Mouse (Mus musculus) limb, embryonic 14.5 days (tissue): ENCODE data around the gene Brix1. TPM values are rescaled to one million over a fixed set of nuclear protein-coding genes. Genes with fewer than 3 reads are reported as not detected.

Source experiments
- ATAC-seq: fragments of 200-750 bp; cut with Nextera tagmentation; 2 replicates; pipeline ENCODE4 v1.8.0; 2017; ENCODE audit warnings: low read depth, moderate number of reproducible peaks, moderate TSS enrichment; ENCODE audit not compliant: low FRiP score
- DNase-seq: peaks from one replicate; pipeline ENCODE4 v3.0.0-alpha.2; 2015; ENCODE audit warnings: low spot score
- H3K27ac ChIP-seq: fragments of 300-500 bp; sonication (generic); replicated peaks from 2 replicates; pipeline ENCODE4 v1.5.1; 2014; ENCODE audit warnings: low read depth, mild to moderate bottlenecking, low read length, moderate library complexity, mixed read lengths
- H3K27me3 ChIP-seq: fragments of 300-500 bp; sonication (generic); 2 replicates; pipeline ENCODE4 v1.6.1; 2014; ENCODE audit warnings: low read length, mixed read lengths; ENCODE audit not compliant: control insufficient read depth, insufficient read depth
- H3K36me3 ChIP-seq: fragments of 300-500 bp; sonication (generic); 2 replicates; pipeline ENCODE4 v1.6.1; 2014; ENCODE audit warnings: mild to moderate bottlenecking, low read length, moderate library complexity, mixed read lengths; ENCODE audit not compliant: control insufficient read depth, insufficient read depth
- H3K4me1 ChIP-seq: fragments of 300-500 bp; sonication (generic); 2 replicates; pipeline ENCODE4 v1.6.1; 2014; ENCODE audit warnings: antibody characterized with exemption, low read length, mixed read lengths; ENCODE audit not compliant: control insufficient read depth, insufficient read depth
- H3K4me2 ChIP-seq: fragments of 300-500 bp; sonication (generic); replicated peaks from 2 replicates; pipeline ENCODE4 v1.6.1; 2014; ENCODE audit warnings: low read depth, mild to moderate bottlenecking, low read length, moderate library complexity; ENCODE audit not compliant: severe bottlenecking
- H3K4me3 ChIP-seq: fragments of 300-500 bp; sonication (generic); replicated peaks from 2 replicates; pipeline ENCODE4 v1.5.1; 2014; ENCODE audit warnings: low read length
- H3K9ac ChIP-seq: fragments of 300-500 bp; sonication (generic); 2 replicates; pipeline ENCODE4 v1.6.1; 2014; ENCODE audit warnings: mild to moderate bottlenecking, low read depth, low read length, moderate library complexity; ENCODE audit not compliant: severe bottlenecking
- H3K9me3 ChIP-seq: fragments of 300-500 bp; sonication (generic); 2 replicates; pipeline ENCODE4 v1.6.1; 2016; ENCODE audit warnings: low read length; ENCODE audit not compliant: control insufficient read depth
- POLR2A ChIP-seq: fragments of 200-500 bp; IDR thresholded peaks from 2 replicates; pipeline ENCODE4 v1.8.0; 2012; ENCODE audit warnings: inconsistent platforms, mild to moderate bottlenecking, moderate library complexity, borderline replicate concordance; ENCODE audit not compliant: insufficient read depth, insufficient read length; ENCODE audit errors: extremely low read depth
- WGBS: fragments of 180-500 bp; shearing (Covaris S2); extraction: QIAGEN DNeasy Blood & Tissue Kit; methylation state at CpG from one replicate; pipeline ENCODE4 v1.1.7; 2014; 5-methylcytosine and 5-hydroxymethylcytosine counted together
- polyA plus RNA-seq, 2 experiments: library from polyadenylated mRNA; depleted of rRNA in 1 of 2; stranded (reverse) in 1 of 2; unstranded in 1 of 2; fragments of >200 nt; fragmentation: Nextera tagmentation in 1 of 2; extraction: Ambion mirVana in 1 of 2; gene quantifications; 2 replicates each; pipeline versions ENCODE4 v1.2.1 to v1.2.3; 2012 to 2014

The Brix1 gene
- polyA plus RNA-seq, 2 experiments: 30.4 to 106 TPM

DNA sequence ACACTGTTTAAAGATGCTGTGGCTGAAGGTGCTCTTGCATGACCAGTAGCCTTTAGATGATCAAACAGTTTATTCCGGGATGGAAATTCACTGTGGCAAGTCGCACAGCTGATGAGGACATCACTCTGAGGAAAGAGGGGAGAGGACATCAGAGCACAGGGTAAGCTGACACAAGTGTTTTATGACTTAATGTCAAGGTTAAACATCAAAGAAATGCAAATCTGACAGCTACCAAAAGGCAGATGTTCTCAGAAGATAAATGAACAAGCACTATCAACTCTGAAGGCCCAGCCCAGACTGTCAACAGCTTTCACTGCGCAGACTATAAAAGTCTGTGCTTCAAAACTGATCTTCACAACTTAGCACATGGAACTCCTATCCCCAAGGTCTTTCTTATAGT is 38.6 kb downstream of the Brix1 start:
- Histone ChIP-seq H3K4me3 (no peak overlapping the region), H3K4me2 (no peak overlapping the region), H3K27me3 (no peaks in the 10 kb centered on the region), H3K9ac (no peak overlapping the region), H3K27ac (no peak overlapping the region), H3K4me1 (no peaks in the 10 kb centered on the region), H3K36me3 (peaks cover 36% of the 10 kb centered on the region), H3K9me3 (no peaks in the 10 kb centered on the region)
- DNase-seq (no peak), ATAC-seq (no peak)
- WGBS: 80% methylated on average over 3 of the region's 3 CpGs
- no peak for TF ChIP-seq POLR2A

DNA sequence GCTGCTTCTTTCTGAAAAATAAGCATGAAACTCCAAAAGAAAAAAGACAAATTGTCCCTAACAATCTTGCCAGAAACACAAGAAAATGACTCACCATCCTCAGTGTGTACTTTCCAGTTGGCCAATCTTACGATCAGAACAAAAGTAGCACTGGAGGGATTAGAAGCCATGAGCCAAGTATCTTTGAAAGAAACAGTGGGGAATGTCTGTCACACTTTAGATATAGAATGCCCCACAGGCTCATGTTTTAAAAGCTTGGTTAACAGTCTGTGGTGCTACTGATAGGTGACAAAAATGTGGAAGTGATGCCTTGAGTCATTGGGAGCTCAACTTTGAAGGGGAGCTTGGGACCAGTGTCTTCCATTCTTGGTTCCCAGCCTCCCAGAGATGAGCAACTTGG is 43.5 kb downstream of the Brix1 start:
- WGBS: 92% methylated on average over 1 of the region's 1 CpGs
- ATAC-seq: no peak
- Histone ChIP-seq H3K9ac (no peak overlapping the region), H3K27ac (no peak overlapping the region), H3K27me3 (no peaks in the 10 kb centered on the region), H3K4me2 (no peak overlapping the region), H3K4me1 (no peaks in the 10 kb centered on the region), H3K9me3 (no peaks in the 10 kb centered on the region), H3K36me3 (peaks cover 22% of the 10 kb centered on the region), H3K4me3 (no peak overlapping the region)
- DNase-seq: no peak
- no peak for TF ChIP-seq POLR2A

DNA sequence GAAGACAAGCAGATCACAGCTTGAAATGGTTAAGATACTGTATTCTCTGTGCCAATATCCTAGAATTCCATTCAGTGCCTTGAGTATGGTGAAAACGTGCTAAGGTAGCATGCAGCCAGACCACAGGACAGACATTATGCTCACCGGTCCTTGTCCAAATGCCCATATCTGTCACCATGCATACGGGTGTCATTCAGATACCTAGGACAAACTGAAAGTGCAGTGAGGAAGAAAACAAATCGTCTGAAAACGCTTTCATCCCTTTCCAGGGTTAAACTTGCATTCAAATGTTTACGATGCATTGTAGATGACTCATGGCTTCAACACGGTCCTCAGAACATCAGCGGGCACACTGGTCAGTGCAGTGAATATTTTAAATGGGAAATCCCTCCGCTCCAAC is 44.3 kb downstream of the Brix1 start:
- Histone ChIP-seq H3K4me2 (no peak overlapping the region), H3K9me3 (no peaks in the 10 kb centered on the region), H3K27me3 (no peaks in the 10 kb centered on the region), H3K4me1 (no peaks in the 10 kb centered on the region), H3K4me3 (no peak overlapping the region), H3K36me3 (peaks cover 19% of the 10 kb centered on the region), H3K27ac (no peak overlapping the region), H3K9ac (no peak overlapping the region)
- TF ChIP-seq POLR2A: no peak
- DNase-seq (no peak), ATAC-seq (no peak)
- WGBS: 91% methylated on average over 9 of the region's 9 CpGs

GRCm38 (mm10) chr15:10439963-10440362 is 45.8 kb downstream of the Brix1 start:
- peaks cover 13% of the 10 kb centered on the region for H3K36me3 ChIP-seq
- no peak for DNase-seq
- no peak overlapping the region for H3K9ac ChIP-seq
- TF ChIP-seq POLR2A: no peak
- H3K4me1 ChIP-seq: no peaks in the 10 kb centered on the region
- 80% methylated on average over 6 of the region's 6 CpGs for WGBS
- H3K9me3 ChIP-seq: no peaks in the 10 kb centered on the region
- H3K27ac ChIP-seq: no peak overlapping the region
- no peak overlapping the region for H3K4me2 ChIP-seq
- no peak overlapping the region for H3K4me3 ChIP-seq
- no peak for ATAC-seq
- H3K27me3 ChIP-seq: no peaks in the 10 kb centered on the region

- no peak for DNase-seq
- H3K4me2 ChIP-seq: no peak overlapping the region
- TF ChIP-seq POLR2A: no peak
- WGBS: 82% methylated on average over 1 of the region's 1 CpGs
- no peaks in the 10 kb centered on the region for H3K9me3 ChIP-seq
- peaks cover 10% of the 10 kb centered on the region for H3K36me3 ChIP-seq
- H3K9ac ChIP-seq: no peak overlapping the region
- H3K4me1 ChIP-seq: no peaks in the 10 kb centered on the region
- H3K27ac ChIP-seq: no peak overlapping the region
- no peak overlapping the region for H3K4me3 ChIP-seq
- H3K27me3 ChIP-seq: no peaks in the 10 kb centered on the region
- ATAC-seq: no peak
Measured at GRCm38 (mm10) chr15:10436893-10437292, 48.9 kb downstream of the Brix1 start.
